ENCODE assay signal across 17 mouse cellular contexts in the genomic region with DNA sequence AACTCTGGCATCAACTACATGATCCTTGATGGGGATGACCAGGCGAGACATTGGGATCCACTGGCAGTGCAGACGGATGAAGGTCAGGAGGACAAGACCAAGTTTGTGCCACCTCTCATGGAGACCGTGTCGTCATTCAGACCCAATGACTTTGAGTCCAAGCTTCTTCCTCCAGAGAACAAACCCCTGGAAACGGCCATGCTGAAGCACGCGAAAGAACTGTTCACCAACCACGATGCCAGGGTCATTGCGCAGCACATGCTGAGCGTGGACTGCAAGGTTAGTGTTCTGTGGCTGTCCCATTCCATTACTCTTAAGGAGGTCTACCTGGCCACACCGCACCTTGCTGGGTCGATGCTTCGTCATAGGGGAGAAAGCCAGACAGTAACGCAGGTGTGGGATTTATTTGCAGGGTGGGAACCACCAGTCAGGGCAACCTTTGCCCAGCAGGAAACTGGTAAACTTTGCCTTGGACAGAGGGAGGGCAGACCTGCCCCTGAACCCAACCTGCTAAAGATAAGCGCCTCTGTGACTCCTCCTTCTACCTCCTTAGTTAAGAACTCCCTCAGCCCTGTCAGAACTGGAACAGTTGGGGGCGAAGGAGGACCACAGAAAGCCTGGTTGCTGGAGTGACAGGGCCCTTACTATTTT.
DNase-seq lines count a peak whose midpoint lies in the region; ATAC-seq and TF ChIP-seq lines count a peak whose summit lies in the region.
"Had no signal": no experiment of that assay in that cellular context is flagged by ENCODE, and none has a peak within 500 bp of the region (broad histone marks: within the 10 kb centered on the region; RNA-seq: fewer than 3 reads in every experiment).

No protein-coding gene starts in this region.

- peaks cover 12% of the 10 kb centered on the region; the same call in 1 of the 2 replicates for H3K79me2 ChIP-seq in liver, adult 2 months (ENCODE audit: control insufficient read depth, insufficient read depth, low read length)

- no peaks in the 10 kb centered on the region for H3K9me3 ChIP-seq in limb, embryonic 12.5 days
- no peaks in the 10 kb centered on the region for H3K9me3 ChIP-seq in stomach, embryonic 15.5 days
- H3K9me3 ChIP-seq in forebrain, embryonic 16.5 days (ENCODE audit: control insufficient read depth, low read length), result no peaks in the 10 kb centered on the region
- H3K9me3 ChIP-seq: embryonic facial prominence, embryonic 15.5 days; G1E; heart, embryonic 10.5 days; midbrain, embryonic 13.5 days had no signal

- peaks cover 4% of the 10 kb centered on the region; the same call in 1 of the 2 replicates for H3K36me3 ChIP-seq in liver, adult 2 months (ENCODE audit: control insufficient read depth, insufficient read depth, low read length)
- H3K36me3 ChIP-seq in limb, embryonic 12.5 days, result peaks cover 8% of the 10 kb centered on the region
- no peaks in the 10 kb centered on the region for H3K36me3 ChIP-seq in stomach, embryonic 15.5 days
- no peaks in the 10 kb centered on the region for H3K36me3 ChIP-seq in forebrain, embryonic 16.5 days (ENCODE audit: control insufficient read depth, insufficient read depth)
- H3K36me3 ChIP-seq: G1E had no signal

- WGBS in liver, adult 2 months, result 30% methylated on average over 16 of the region's 16 CpGs
- WGBS in limb, embryonic 12.5 days, result 93% methylated on average over 16 of the region's 16 CpGs
- WGBS in stomach, embryonic 15.5 days, result 81% methylated on average over 16 of the region's 16 CpGs
- WGBS in forebrain, embryonic 16.5 days, result 95% methylated on average over 16 of the region's 16 CpGs

- no peak for TF ChIP-seq POLR2A in liver, adult 2 months (IDR thresholded peaks at IDR 0.05; ENCODE audit: extremely low read depth, insufficient read depth, low read length)

- H3K4me2 ChIP-seq in limb, embryonic 12.5 days, result no peak overlapping the region
- peak overlapping the region; percentile 20; the same call in 1 of the 2 replicates for H3K4me2 ChIP-seq in stomach, embryonic 15.5 days
- H3K4me2 ChIP-seq in forebrain, embryonic 16.5 days (ENCODE audit: low read length), result no peak overlapping the region
- H3K4me2 ChIP-seq: embryonic facial prominence, embryonic 15.5 days; midbrain, embryonic 13.5 days had no signal

- H3K27me3 ChIP-seq in liver, adult 2 months (ENCODE audit: control insufficient read depth, insufficient read depth, low read length), result no peaks in the 10 kb centered on the region
- H3K27me3 ChIP-seq in limb, embryonic 12.5 days, result peaks cover 16% of the 10 kb centered on the region; the same call in 1 of the 2 replicates
- no peaks in the 10 kb centered on the region for H3K27me3 ChIP-seq in stomach, embryonic 15.5 days (replicated peaks)
- no peaks in the 10 kb centered on the region for H3K27me3 ChIP-seq in forebrain, embryonic 16.5 days (replicated peaks; ENCODE audit: control insufficient read depth, insufficient read depth, low read length)
- H3K27me3 ChIP-seq: embryonic facial prominence, embryonic 15.5 days; midbrain, embryonic 13.5 days had no signal

- peaks cover 32% of the 10 kb centered on the region for H3K4me1 ChIP-seq in liver, adult 2 months (ENCODE audit: control insufficient read depth, insufficient read depth, low read length)
- H3K4me1 ChIP-seq in limb, embryonic 12.5 days (replicated peaks), result peaks cover 59% of the 10 kb centered on the region
- H3K4me1 ChIP-seq in stomach, embryonic 15.5 days, result peaks cover 27% of the 10 kb centered on the region
- H3K4me1 ChIP-seq in forebrain, embryonic 16.5 days (replicated peaks; ENCODE audit: control insufficient read depth, insufficient read depth, low read length), result peaks cover 9% of the 10 kb centered on the region

- no peak for TF ChIP-seq CTCF in liver, adult 2 months (IDR thresholded peaks at IDR 0.05; ENCODE audit: low read depth, low read length)

- H3K27ac ChIP-seq in liver, adult 2 months (replicated peaks; ENCODE audit: insufficient read depth, low read depth, low read length), result peak overlapping the region; percentile 99
- H3K27ac ChIP-seq in limb, embryonic 12.5 days, result peak overlapping the region; percentile 4; the same call in 1 of the 2 replicates
- peak overlapping the region; percentile 80 for H3K27ac ChIP-seq in stomach, embryonic 15.5 days
- no peak overlapping the region for H3K27ac ChIP-seq in forebrain, embryonic 16.5 days (ENCODE audit: low read length)
- H3K27ac ChIP-seq: embryonic facial prominence, embryonic 15.5 days; heart, embryonic 10.5 days; midbrain, embryonic 13.5 days had no signal

- ATAC-seq in limb, embryonic 12.5 days (ENCODE audit: insufficient number of reproducible peaks, insufficient read depth, low FRiP score, low TSS enrichment, low read depth), result no peak
- ATAC-seq in stomach, embryonic 15.5 days (ENCODE audit: insufficient read depth, low FRiP score, low read depth), result peak; percentile 74
- ATAC-seq in cerebellum, adult (ENCODE audit: insufficient number of reproducible peaks, low FRiP score, low TSS enrichment), result no peak
- ATAC-seq in forebrain, embryonic 16.5 days, result no peak
- ATAC-seq: hindbrain, embryonic 16.5 days; midbrain, embryonic 13.5 days had no signal

- DNase-seq in liver, adult 2 months (ENCODE audit: extremely low read depth, low read depth, low spot score), result peak; percentile 89
- no peak for DNase-seq in liver
- DNase-seq in kidney, adult 8-10 months, result peak; percentile 34 to 59
- DNase-seq in lung, adult 18-20 months, result no peak
- DNase-seq: adrenal gland, adult 8-10 months; cerebellum, adult 8-10 months; lung, adult 2 months; lung, postnatal 4 days had no signal

- H3K9ac ChIP-seq in liver, adult 2 months (ENCODE audit: low read depth, low read length), result peak overlapping the region; percentile 53
- no peak overlapping the region for H3K9ac ChIP-seq in limb, embryonic 12.5 days (replicated peaks)
- H3K9ac ChIP-seq in stomach, embryonic 15.5 days, result no peak overlapping the region
- no peak overlapping the region for H3K9ac ChIP-seq in forebrain, embryonic 16.5 days (replicated peaks; ENCODE audit: low read depth, low read length)
- H3K9ac ChIP-seq: embryonic facial prominence, embryonic 15.5 days; midbrain, embryonic 13.5 days had no signal

- peak overlapping the region; percentile 40 for H3K4me3 ChIP-seq in liver, adult 2 months (ENCODE audit: insufficient read depth, low read depth, low read length)
- no peak overlapping the region for H3K4me3 ChIP-seq in limb, embryonic 12.5 days (replicated peaks)
- no peak overlapping the region for H3K4me3 ChIP-seq in stomach, embryonic 15.5 days (replicated peaks)
- no peak overlapping the region for H3K4me3 ChIP-seq in forebrain, embryonic 16.5 days (replicated peaks; ENCODE audit: low read length)
- H3K4me3 ChIP-seq: embryonic facial prominence, embryonic 15.5 days; heart, embryonic 10.5 days; midbrain, embryonic 13.5 days had no signal

Comparison
In these comparisons a context has a peak if more than half of its experiments do, and no peak if none do; other contexts are left out.
1. DNase-seq: peak in liver, adult 2 months (single experiment) and kidney, adult 8-10 months (2 of 2); none in liver (single experiment) and lung, adult 18-20 months (0 of 2).